Mouse (Mus musculus): ENCODE measurements around the gene Grk2. TPM values are rescaled to one million over a fixed set of nuclear protein-coding genes. Genes with fewer than 3 reads are reported as not detected.

Grk2 gene
- polyA plus RNA-seq, 1 experiment from 2014 or later, result 29.2 TPM

DNA sequence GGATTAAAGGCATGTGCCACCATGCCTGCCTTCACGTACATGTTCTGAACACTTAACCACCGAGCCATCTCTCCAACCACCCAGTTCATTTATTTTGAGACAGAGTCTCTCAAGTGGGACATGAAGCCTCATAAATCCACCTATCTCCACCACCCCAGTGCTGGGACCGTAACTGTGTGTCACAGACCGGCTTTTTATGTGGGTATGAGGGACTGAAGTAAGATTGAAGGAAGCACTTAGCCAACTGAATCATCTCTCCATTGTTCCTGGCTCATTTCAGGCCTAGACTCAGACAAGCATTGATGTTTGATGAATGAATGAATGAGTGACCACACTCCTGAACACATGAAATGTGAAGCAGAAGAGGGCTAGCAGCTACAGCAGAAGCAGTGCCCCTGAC, 3.3 kb upstream of the Grk2 start:
- Histone ChIP-seq H3K4me1 (replicated peaks; ENCODE audit: control insufficient read depth, insufficient read depth, low read length) (peaks cover 17% of the 10 kb centered on the region), H3K4me2 (replicated peaks) (no peak overlapping the region), H3K9me3 (ENCODE audit: control insufficient read depth, low read length) (no peaks in the 10 kb centered on the region), H3K36me3 (replicated peaks; ENCODE audit: control insufficient read depth, insufficient read depth) (peaks cover 10% of the 10 kb centered on the region; the same call in 1 of the 2 replicates), H3K27ac (no peak overlapping the region), H3K27me3 (ENCODE audit: control insufficient read depth, insufficient read depth, low read length) (no peaks in the 10 kb centered on the region), H3K4me3 (replicated peaks; ENCODE audit: low read length) (no peak overlapping the region), H3K9ac (no peak overlapping the region)
- ATAC-seq (ENCODE audit: low FRiP score) (no peak), DNase-seq (ENCODE audit: low spot score) (no peak)
- 96% methylated on average over 4 of the region's 4 CpGs for WGBS

GRCm38 (mm10) chr19:4305491-4306189, 382 bp downstream of the Grk2 start:
- peak overlapping the region; percentile 96 for H3K4me3 ChIP-seq (replicated peaks; ENCODE audit: low read length)
- H3K36me3 ChIP-seq (replicated peaks; ENCODE audit: control insufficient read depth, insufficient read depth), result no peaks in the 10 kb centered on the region
- DNase-seq (ENCODE audit: low spot score) (no peak), ATAC-seq (ENCODE audit: low FRiP score) (peak; percentile 70)
- H3K27ac ChIP-seq, result peak overlapping the region; percentile 88
- H3K4me1 ChIP-seq (replicated peaks; ENCODE audit: control insufficient read depth, insufficient read depth, low read length), result peaks cover 53% of the 10 kb centered on the region
- no peaks in the 10 kb centered on the region for H3K9me3 ChIP-seq (ENCODE audit: control insufficient read depth, low read length)
- under 1% methylated on average over 47 of the region's 68 CpGs for WGBS
- H3K4me2 ChIP-seq (replicated peaks), result peak overlapping the region; percentile 83
- no peaks in the 10 kb centered on the region for H3K27me3 ChIP-seq (ENCODE audit: control insufficient read depth, insufficient read depth, low read length)
- peak overlapping the region; percentile 98 for H3K9ac ChIP-seq

DNA sequence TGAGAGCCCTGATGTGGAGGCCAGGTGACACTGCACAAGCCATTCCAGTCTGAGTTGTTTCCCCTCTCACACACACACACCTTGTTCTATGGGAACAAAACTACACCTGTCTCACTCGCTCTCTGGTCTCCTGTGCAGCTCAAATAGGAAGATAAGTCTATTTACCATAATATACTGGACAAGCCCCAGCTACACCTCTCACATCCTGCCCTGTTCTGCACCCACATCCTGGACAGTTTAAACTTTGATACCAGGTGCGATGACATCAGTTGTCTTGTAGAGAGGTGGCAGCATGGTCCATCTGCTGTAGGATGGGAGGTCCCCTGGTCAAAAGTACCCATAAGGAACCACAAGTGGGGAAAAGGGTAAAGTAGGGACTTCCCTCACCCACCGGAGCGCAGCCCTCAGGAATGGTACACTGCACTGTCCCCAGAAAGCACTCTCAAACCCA, 1.1 kb downstream of the Grk2 start:
- Histone ChIP-seq H3K4me2 (replicated peaks) (peak overlapping the region; percentile 83), H3K4me3 (replicated peaks; ENCODE audit: low read length) (peak overlapping the region; percentile 96), H3K9me3 (ENCODE audit: control insufficient read depth, low read length) (no peaks in the 10 kb centered on the region), H3K9ac (peak overlapping the region; percentile 98), H3K36me3 (replicated peaks; ENCODE audit: control insufficient read depth, insufficient read depth) (no peaks in the 10 kb centered on the region), H3K27me3 (ENCODE audit: control insufficient read depth, insufficient read depth, low read length) (no peaks in the 10 kb centered on the region), H3K4me1 (replicated peaks; ENCODE audit: control insufficient read depth, insufficient read depth, low read length) (peaks cover 59% of the 10 kb centered on the region), H3K27ac (peak overlapping the region; percentile 88; the same call in 1 of the 2 replicates)
- WGBS, result 55% methylated on average over 4 of the region's 4 CpGs
- DNase-seq (ENCODE audit: low spot score) (no peak), ATAC-seq (ENCODE audit: low FRiP score) (no peak)

DNA sequence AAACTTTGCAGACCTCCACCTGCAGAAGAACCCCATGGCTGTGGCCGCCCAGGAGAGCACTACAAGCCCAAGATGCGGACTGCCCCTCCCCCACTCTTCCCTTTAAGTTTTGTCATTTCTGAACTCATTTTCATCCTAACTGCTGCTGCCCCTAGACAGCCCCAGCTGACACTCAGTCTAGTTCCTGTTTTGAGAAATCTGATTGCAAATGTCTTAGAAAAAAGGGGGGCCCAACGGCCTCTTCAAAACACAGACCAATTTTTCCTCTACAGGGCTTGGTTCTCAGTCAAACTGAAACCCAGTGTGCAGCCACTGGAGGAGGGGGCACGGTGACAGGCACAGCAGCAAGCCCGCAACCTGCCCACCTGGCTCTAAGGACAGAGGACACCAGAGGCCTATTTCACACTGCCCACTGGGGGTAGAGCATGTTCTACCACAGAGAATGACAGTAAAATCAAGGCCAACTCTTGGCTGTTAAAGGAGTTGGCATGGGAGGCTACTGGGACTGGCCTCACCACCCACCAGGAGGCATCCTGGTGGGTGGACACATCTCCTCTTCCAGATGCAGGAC, 1.7 kb downstream of the Grk2 start:
- DNase-seq (ENCODE audit: low spot score) (no peak), ATAC-seq (ENCODE audit: low FRiP score) (no peak)
- Histone ChIP-seq H3K9ac (peak overlapping the region; percentile 98), H3K36me3 (replicated peaks; ENCODE audit: control insufficient read depth, insufficient read depth) (no peaks in the 10 kb centered on the region), H3K4me1 (replicated peaks; ENCODE audit: control insufficient read depth, insufficient read depth, low read length) (peaks cover 61% of the 10 kb centered on the region), H3K4me2 (replicated peaks) (peak overlapping the region; percentile 83), H3K4me3 (replicated peaks; ENCODE audit: low read length) (peak overlapping the region; percentile 96), H3K9me3 (ENCODE audit: control insufficient read depth, low read length) (no peaks in the 10 kb centered on the region), H3K27ac (no peak overlapping the region), H3K27me3 (ENCODE audit: control insufficient read depth, insufficient read depth, low read length) (no peaks in the 10 kb centered on the region)
- 76% methylated on average over 5 of the region's 5 CpGs for WGBS

GRCm38 (mm10) chr19:4303640-4303995, 2.4 kb downstream of the Grk2 start:
- WGBS, result 93% methylated on average over 5 of the region's 5 CpGs
- Histone ChIP-seq H3K36me3 (replicated peaks; ENCODE audit: control insufficient read depth, insufficient read depth) (no peaks in the 10 kb centered on the region), H3K4me2 (replicated peaks) (peak overlapping the region; percentile 83), H3K9me3 (ENCODE audit: control insufficient read depth, low read length) (no peaks in the 10 kb centered on the region), H3K4me1 (replicated peaks; ENCODE audit: control insufficient read depth, insufficient read depth, low read length) (peaks cover 61% of the 10 kb centered on the region), H3K4me3 (replicated peaks; ENCODE audit: low read length) (no peak overlapping the region), H3K27me3 (ENCODE audit: control insufficient read depth, insufficient read depth, low read length) (no peaks in the 10 kb centered on the region), H3K9ac (no peak overlapping the region), H3K27ac (no peak overlapping the region)
- ATAC-seq (ENCODE audit: low FRiP score) (no peak), DNase-seq (ENCODE audit: low spot score) (no peak)

DNA sequence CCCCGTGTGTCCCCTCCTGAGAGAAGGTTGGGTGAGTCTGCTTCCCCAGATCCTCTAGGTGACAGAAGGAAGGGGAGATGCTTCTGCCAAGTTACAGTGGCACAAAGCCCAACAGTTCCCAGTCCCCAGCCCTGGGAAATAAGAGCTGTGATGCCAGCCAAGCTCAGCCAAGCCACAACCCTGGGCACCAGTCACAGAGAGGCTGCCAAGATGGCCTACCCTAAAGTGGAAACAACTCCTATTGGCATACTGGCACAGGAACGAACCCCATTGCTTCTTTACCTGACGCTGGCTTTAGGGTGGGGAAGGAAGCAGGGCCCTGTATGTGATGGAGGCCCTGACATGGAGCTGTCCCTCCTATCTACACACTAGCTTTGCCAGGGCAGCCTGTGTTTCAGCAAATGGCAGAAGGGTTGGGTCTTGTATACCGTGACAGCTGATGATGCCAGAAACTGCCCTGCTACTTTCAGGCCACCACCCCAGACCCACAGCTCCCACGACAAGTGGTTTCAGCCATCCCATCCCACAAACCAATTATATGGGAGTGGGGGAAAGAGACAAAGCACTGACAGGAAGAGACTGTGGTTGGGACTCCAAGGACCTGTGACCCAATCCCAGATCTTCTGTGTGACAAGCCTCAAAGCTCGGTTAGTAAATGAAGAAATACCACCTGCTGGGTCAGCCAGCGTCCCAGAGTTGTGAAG, 2.9 kb downstream of the Grk2 start:
- Histone ChIP-seq H3K4me2 (replicated peaks) (peak overlapping the region; percentile 83), H3K27me3 (ENCODE audit: control insufficient read depth, insufficient read depth, low read length) (no peaks in the 10 kb centered on the region), H3K4me1 (replicated peaks; ENCODE audit: control insufficient read depth, insufficient read depth, low read length) (peaks cover 61% of the 10 kb centered on the region), H3K9ac (peak overlapping the region; percentile 47; the same call in 1 of the 2 replicates), H3K9me3 (ENCODE audit: control insufficient read depth, low read length) (no peaks in the 10 kb centered on the region), H3K27ac (peak overlapping the region; percentile 71), H3K4me3 (replicated peaks; ENCODE audit: low read length) (no peak overlapping the region), H3K36me3 (replicated peaks; ENCODE audit: control insufficient read depth, insufficient read depth) (no peaks in the 10 kb centered on the region)
- no peak for ATAC-seq (ENCODE audit: low FRiP score)
- DNase-seq (ENCODE audit: low spot score), result peak; percentile 59
- 64% methylated on average over 7 of the region's 7 CpGs for WGBS

- Histone ChIP-seq H3K36me3 (replicated peaks; ENCODE audit: control insufficient read depth, insufficient read depth) (no peaks in the 10 kb centered on the region), H3K27ac (peak overlapping the region; percentile 71), H3K27me3 (ENCODE audit: control insufficient read depth, insufficient read depth, low read length) (no peaks in the 10 kb centered on the region), H3K4me2 (replicated peaks) (peak overlapping the region; percentile 83), H3K9ac (peak overlapping the region; percentile 47), H3K9me3 (ENCODE audit: control insufficient read depth, low read length) (no peaks in the 10 kb centered on the region), H3K4me1 (replicated peaks; ENCODE audit: control insufficient read depth, insufficient read depth, low read length) (peaks cover 61% of the 10 kb centered on the region), H3K4me3 (replicated peaks; ENCODE audit: low read length) (0 out of 2 replicates have a peak overlapping the region, but pooled peaks have one; percentile 7)
- DNase-seq (ENCODE audit: low spot score), result no peak
- ATAC-seq (ENCODE audit: low FRiP score), result peak; percentile 16
- WGBS, result 36% methylated on average over 21 of the region's 21 CpGs
These were observed 4.0 kb downstream of the Grk2 start for GRCm38 (mm10) chr19:4301735-4302651.

GRCm38 (mm10) chr19:4300852-4301734, 4.9 kb downstream of the Grk2 start:
- Histone ChIP-seq H3K9ac (peak overlapping the region; percentile 47; the same call in 1 of the 2 replicates), H3K4me2 (replicated peaks) (peak overlapping the region; percentile 83), H3K4me1 (replicated peaks; ENCODE audit: control insufficient read depth, insufficient read depth, low read length) (peaks cover 55% of the 10 kb centered on the region), H3K36me3 (replicated peaks; ENCODE audit: control insufficient read depth, insufficient read depth) (no peaks in the 10 kb centered on the region), H3K4me3 (replicated peaks; ENCODE audit: low read length) (no peak overlapping the region), H3K27me3 (ENCODE audit: control insufficient read depth, insufficient read depth, low read length) (no peaks in the 10 kb centered on the region), H3K27ac (peak overlapping the region; percentile 71), H3K9me3 (ENCODE audit: control insufficient read depth, low read length) (no peaks in the 10 kb centered on the region)
- 64% methylated on average over 11 of the region's 11 CpGs for WGBS
- ATAC-seq (ENCODE audit: low FRiP score) (no peak), DNase-seq (ENCODE audit: low spot score) (no peak)

Data from hindbrain, embryonic 14.5 days (tissue).